Comparison of ENCODE assay signal across 11 mouse cellular contexts in genomic region chr11:8245408-8246003, GRCm38 (mm10).
DNase-seq lines count a peak whose midpoint lies in the region; ATAC-seq and TF ChIP-seq lines count a peak whose summit lies in the region.
"Had no signal": no experiment of that assay in that cellular context is flagged by ENCODE, and none has a peak within 500 bp of the region (broad histone marks: within the 10 kb centered on the region; RNA-seq: fewer than 3 reads in every experiment).

No protein-coding gene starts in this region.

- H3K4me2 ChIP-seq in forebrain, postnatal 0 days (ENCODE audit: low read depth): no peak overlapping the region
- H3K4me2 ChIP-seq: embryonic facial prominence, embryonic 13.5 days; limb, embryonic 13.5 days had no signal

- WGBS in kidney, adult 2 months: 34% methylated on average over 3 of the region's 3 CpGs
- 39% methylated on average over 3 of the region's 3 CpGs for WGBS in forebrain, postnatal 0 days

- no peaks in the 10 kb centered on the region for H3K27me3 ChIP-seq in kidney, adult 2 months (replicated peaks; ENCODE audit: control insufficient read depth, insufficient read depth, low read length)
- no peaks in the 10 kb centered on the region for H3K27me3 ChIP-seq in forebrain, postnatal 0 days (ENCODE audit: insufficient read depth, low read length)
- H3K27me3 ChIP-seq: embryonic facial prominence, embryonic 13.5 days; limb, embryonic 13.5 days had no signal

- no peak for TF ChIP-seq POLR2A in kidney, adult 2 months (IDR thresholded peaks at IDR 0.05; ENCODE audit: low read depth, low read length)

- H3K27ac ChIP-seq in kidney, adult 2 months (ENCODE audit: insufficient read depth, low read depth, low read length): no peak overlapping the region
- H3K27ac ChIP-seq in forebrain, postnatal 0 days (ENCODE audit: low read depth, low read length): no peak overlapping the region
- H3K27ac ChIP-seq: embryonic facial prominence, embryonic 13.5 days; limb, embryonic 13.5 days had no signal

- DNase-seq in kidney, adult 2 months: peak; percentile 27
- no peak for DNase-seq in kidney, adult 11 months
- DNase-seq in 416B (ENCODE audit: low read depth): peak; percentile 35
- DNase-seq in NIH3T3 (ENCODE audit: low read depth): peak; percentile 62
- DNase-seq in forebrain, postnatal 0 days: peak; percentile 75
- DNase-seq in yolk sac, embryonic 10.5 days (ENCODE audit: low spot score): no peak
- DNase-seq in urinary bladder, postnatal 36 days (ENCODE audit: low spot score in 2 of 2): no peak
- DNase-seq: thymus, postnatal 36 days had no signal

- no peaks in the 10 kb centered on the region for H3K9me3 ChIP-seq in forebrain, postnatal 0 days (ENCODE audit: low read length)
- H3K9me3 ChIP-seq: limb, embryonic 13.5 days had no signal

- no peak overlapping the region for H3K9ac ChIP-seq in forebrain, postnatal 0 days
- H3K9ac ChIP-seq: embryonic facial prominence, embryonic 13.5 days; limb, embryonic 13.5 days had no signal

- TF ChIP-seq CTCF in kidney, adult 2 months (conservative IDR thresholded peaks at IDR 0.05; ENCODE audit: insufficient read depth, insufficient read length, low read depth, low read length): peak; percentile 15; the same call in 1 of the 2 replicates
- TF ChIP-seq CTCF in forebrain, postnatal 0 days (IDR thresholded peaks at IDR 0.05; ENCODE audit: low read depth): peak; percentile 78

- no peaks in the 10 kb centered on the region for H3K36me3 ChIP-seq in kidney, adult 2 months (ENCODE audit: control insufficient read depth, insufficient read depth, low read length)
- H3K36me3 ChIP-seq in forebrain, postnatal 0 days (ENCODE audit: insufficient read depth): no peaks in the 10 kb centered on the region
- H3K36me3 ChIP-seq: embryonic facial prominence, embryonic 13.5 days; limb, embryonic 13.5 days had no signal

- H3K4me1 ChIP-seq in kidney, adult 2 months (ENCODE audit: control insufficient read depth, insufficient read depth, low read length): no peaks in the 10 kb centered on the region
- H3K4me1 ChIP-seq in forebrain, postnatal 0 days (ENCODE audit: insufficient read depth): no peaks in the 10 kb centered on the region

- no peak overlapping the region for H3K4me3 ChIP-seq in kidney, adult 2 months (ENCODE audit: insufficient read depth, low read depth, low read length)
- H3K4me3 ChIP-seq in forebrain, postnatal 0 days (ENCODE audit: low read depth, low read length): no peak overlapping the region
- H3K4me3 ChIP-seq: embryonic facial prominence, embryonic 13.5 days; limb, embryonic 13.5 days had no signal

- ATAC-seq in forebrain, postnatal 0 days: peak; percentile 55
- ATAC-seq in frontal cortex, adult (ENCODE audit: low TSS enrichment): no peak; the same call in 1 of the 2 replicates

Comparison
In these comparisons a context has a peak if more than half of its experiments do, and no peak if none do; other contexts are left out.
1. DNase-seq: peak in kidney, adult 2 months (single experiment), 416B (single experiment), NIH3T3 (single experiment) and forebrain, postnatal 0 days (single experiment); none in kidney, adult 11 months (single experiment), yolk sac, embryonic 10.5 days (single experiment) and urinary bladder, postnatal 36 days (0 of 2).